Mouse (Mus musculus) MEL (cell line): ENCODE measurements around the gene Rp9.

Experiments used
- CHD2 ChIP-seq: IDR thresholded peaks from 2 replicates; pipeline ENCODE4 v1.6.1; 2011; ENCODE audit warnings: low read length, improper control_type of control experiment
- KAT2A ChIP-seq: conservative IDR thresholded peaks from 2 replicates; pipeline ENCODE4 v1.6.1; 2012; ENCODE audit warnings: low read depth, low read length, improper control_type of control experiment, inconsistent platforms
- TAL1 ChIP-seq: IDR thresholded peaks from 2 replicates; pipeline ENCODE4 v1.6.1; 2012; ENCODE audit warnings: mild to moderate bottlenecking, inconsistent platforms, low read length, moderate library complexity, mixed read lengths
- USF1 ChIP-seq: IDR thresholded peaks from 2 replicates; pipeline ENCODE4 v1.6.1; 2014; ENCODE audit warnings: low read depth, mild to moderate bottlenecking, inconsistent platforms, low read length, improper control_type of control experiment, moderate library complexity
- ZC3H11A ChIP-seq: IDR thresholded peaks from 2 replicates; pipeline ENCODE4 v1.6.1; 2012; ENCODE audit warnings: low read depth, mild to moderate bottlenecking, inconsistent platforms, low read length, improper control_type of control experiment

- no peak for TF ChIP-seq CHD2
- TF ChIP-seq TAL1 = no peak
- no peak for TF ChIP-seq ZC3H11A
- no peak for TF ChIP-seq USF1
- no peak for TF ChIP-seq KAT2A
Measured at GRCm38 (mm10) chr9:22389736-22390245, 79.8 kb downstream of the Rp9 start.
